Mouse (Mus musculus): ENCODE data around the gene Asnsd1. TPM values are rescaled to one million over a fixed set of nuclear protein-coding genes. Genes with fewer than 3 reads are reported as not detected.
"Not testable (repeated sequence)": the region's sequence is repeated elsewhere in the genome, so short reads cannot be mapped to it uniquely, and the experiment has no call there.

Asnsd1 gene
- 44.0 and 48.8 TPM in 2 replicates for polyA plus RNA-seq (2015; fragmentation: Nextera tagmentation; extraction: Ambion mirVana)

DNA sequence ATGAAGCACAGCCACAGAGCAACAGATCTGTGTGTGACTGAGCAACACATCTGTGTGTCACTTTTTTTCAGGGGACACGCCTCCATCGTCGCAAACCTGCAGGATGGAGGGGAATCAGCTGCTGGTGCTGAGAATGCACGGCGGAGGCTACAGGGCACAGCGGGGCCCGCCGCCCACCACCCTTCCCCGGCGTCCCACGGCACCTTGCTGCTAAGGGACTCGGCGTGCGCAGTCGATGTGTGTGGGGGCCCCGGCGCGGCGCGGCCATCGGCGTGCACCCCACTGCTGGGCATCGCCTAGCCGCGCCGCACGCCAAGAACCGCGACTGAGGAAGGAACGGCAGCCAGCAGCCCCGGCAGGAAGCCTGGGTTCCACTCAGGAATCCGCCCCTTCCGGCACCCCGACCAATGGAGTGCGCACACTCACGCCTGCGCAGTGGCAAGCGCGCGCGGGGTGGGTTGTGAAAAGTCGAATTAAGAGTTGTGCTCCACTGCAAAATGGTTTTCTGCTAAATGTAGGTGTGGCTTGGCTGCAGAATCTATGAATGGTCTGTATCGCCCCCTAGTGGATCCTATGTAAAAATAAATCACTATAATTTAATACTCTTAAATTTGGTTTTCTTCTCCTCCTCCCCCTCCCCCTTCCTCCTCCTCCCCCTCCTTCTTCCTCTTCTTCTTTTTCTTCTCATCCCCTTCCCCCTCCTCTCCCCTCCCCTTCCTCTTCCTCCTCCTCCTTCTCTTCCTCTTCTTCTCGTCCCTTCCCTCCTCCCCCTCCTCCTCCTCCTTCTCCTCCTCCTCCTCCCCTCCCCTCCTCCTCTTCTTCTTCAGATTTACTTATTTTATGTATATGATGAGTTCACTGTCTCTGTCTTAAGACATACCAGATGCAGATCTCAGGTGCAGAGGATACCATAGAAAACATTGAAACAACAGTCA, at the start of gene Asnsd1, which contains the start of the genes Asdurf and Gm28551:
TSS of gene Asnsd1 (minus strand) at position 426 of the 935 bp plus-strand sequence.
TSS of gene Asdurf (minus strand) at position 293 of the 935 bp plus-strand sequence.
TSS of gene Gm28551 (minus strand) at position 341 of the 935 bp plus-strand sequence.
- H3K36me3 ChIP-seq (ENCODE audit: control insufficient read depth, insufficient read depth, low read length) = peaks cover 5% of the 10 kb centered on the region
- TF ChIP-seq CTCF (IDR thresholded peaks at IDR 0.05; ENCODE audit: low read depth) = peak; percentile 78
- TF ChIP-seq EP300 (optimal IDR thresholded peaks at IDR 0.05) = no peak
- DNase-seq (ENCODE audit: low spot score) (peak; percentile 98), ATAC-seq (ENCODE audit: low FRiP score, low TSS enrichment) (peak; percentile 100)
- no peaks in the 10 kb centered on the region for H3K4me1 ChIP-seq (replicated peaks; ENCODE audit: control insufficient read depth, insufficient read depth)
- H3K4me3 ChIP-seq (ENCODE audit: low read depth, low read length) = peak within 1 kb of the TSS; percentile 87
- peak within 1 kb of the TSS; percentile 87 for H3K9ac ChIP-seq (ENCODE audit: low read length)
- H3K27me3 ChIP-seq (ENCODE audit: control insufficient read depth, insufficient read depth, low read length) = no peaks in the 10 kb centered on the region
- no peaks in the 10 kb centered on the region for H3K9me3 ChIP-seq (ENCODE audit: control insufficient read depth, low read length)
- WGBS = under 1% methylated on average over 40 of the region's 44 CpGs
- H3K4me2 ChIP-seq (replicated peaks; ENCODE audit: low read depth) = peak within 1 kb of the TSS; percentile 60
- peak within 1 kb of the TSS; percentile 88 for H3K27ac ChIP-seq (replicated peaks)

DNA sequence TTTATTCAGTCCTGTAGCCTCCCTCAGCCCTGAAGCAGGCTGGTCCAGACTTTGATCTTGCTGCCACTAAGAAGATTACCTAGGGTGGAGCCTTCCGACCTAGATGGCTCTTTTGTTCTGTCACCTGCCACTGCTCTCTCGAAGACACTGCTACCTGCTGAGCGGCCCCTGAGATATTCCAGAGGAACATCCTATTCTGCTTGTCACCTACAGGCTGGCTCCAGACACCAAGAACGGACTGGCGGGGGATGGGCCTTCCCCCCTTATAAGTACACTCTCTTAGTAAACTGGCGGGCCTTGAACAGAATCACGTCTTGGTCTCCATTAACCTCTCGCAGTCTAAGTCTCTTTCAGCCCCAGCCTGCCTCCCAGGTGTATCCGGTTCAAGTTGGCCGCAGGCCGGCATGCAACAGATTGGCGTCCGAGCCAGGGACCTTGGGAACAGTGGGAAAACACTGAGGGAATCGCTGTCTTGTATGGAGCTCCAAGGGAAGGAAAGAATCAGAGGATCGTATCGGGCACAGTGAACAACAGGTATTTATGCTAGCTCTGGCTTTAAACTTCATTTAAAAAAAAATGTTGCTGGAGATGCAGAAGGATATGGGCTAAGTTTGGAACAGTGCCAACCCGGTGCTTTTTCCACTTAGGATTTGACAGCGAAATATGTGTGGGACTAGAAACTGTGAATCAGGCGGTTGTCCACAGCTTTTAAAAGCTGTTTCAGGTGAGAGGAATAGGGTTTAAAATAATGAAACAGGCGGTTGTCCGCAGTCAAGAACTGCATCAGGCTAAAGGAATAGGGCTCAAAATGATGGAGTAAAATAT, 41.6 kb upstream of the Asnsd1 start:
- not testable (repeated sequence) for H3K27ac ChIP-seq (replicated peaks); H3K27me3 ChIP-seq (ENCODE audit: control insufficient read depth, insufficient read depth, low read length); ATAC-seq (ENCODE audit: low FRiP score, low TSS enrichment); H3K36me3 ChIP-seq (ENCODE audit: control insufficient read depth, insufficient read depth, low read length); DNase-seq (ENCODE audit: low spot score); H3K9ac ChIP-seq (ENCODE audit: low read length); H3K4me1 ChIP-seq (replicated peaks; ENCODE audit: control insufficient read depth, insufficient read depth); H3K4me3 ChIP-seq (ENCODE audit: low read depth, low read length); H3K9me3 ChIP-seq (ENCODE audit: control insufficient read depth, low read length)
- 39% methylated on average over 21 of the region's 21 CpGs for WGBS
- H3K4me2 ChIP-seq (replicated peaks; ENCODE audit: low read depth) = 0 out of 2 replicates have a peak overlapping the region, but pooled peaks have one; percentile 14

DNA sequence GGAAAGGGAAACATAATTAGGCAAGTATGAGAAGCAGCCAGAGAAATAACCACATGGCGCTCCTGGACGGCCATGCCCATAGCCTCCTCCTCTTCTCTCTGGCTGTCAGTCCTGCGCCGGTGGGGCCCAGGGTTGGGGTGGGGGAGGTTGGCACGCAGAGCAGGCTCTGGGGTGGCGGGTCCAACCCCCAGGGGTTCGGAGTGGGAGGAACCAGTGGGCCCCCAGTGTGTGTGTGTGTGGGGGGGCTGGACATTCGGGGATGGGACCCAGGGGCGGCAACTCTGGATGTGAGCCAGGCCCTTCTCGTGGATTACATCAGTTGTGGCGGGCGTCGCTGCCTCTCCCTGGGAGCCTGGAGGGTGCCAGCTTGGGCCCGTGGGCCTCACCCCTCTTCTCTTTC, 36.2 kb upstream of the Asnsd1 start:
- no peak for ATAC-seq (ENCODE audit: low FRiP score, low TSS enrichment)
- no peak for TF ChIP-seq EP300 (optimal IDR thresholded peaks at IDR 0.05)
- TF ChIP-seq CTCF (IDR thresholded peaks at IDR 0.05; ENCODE audit: low read depth) = no peak

DNA sequence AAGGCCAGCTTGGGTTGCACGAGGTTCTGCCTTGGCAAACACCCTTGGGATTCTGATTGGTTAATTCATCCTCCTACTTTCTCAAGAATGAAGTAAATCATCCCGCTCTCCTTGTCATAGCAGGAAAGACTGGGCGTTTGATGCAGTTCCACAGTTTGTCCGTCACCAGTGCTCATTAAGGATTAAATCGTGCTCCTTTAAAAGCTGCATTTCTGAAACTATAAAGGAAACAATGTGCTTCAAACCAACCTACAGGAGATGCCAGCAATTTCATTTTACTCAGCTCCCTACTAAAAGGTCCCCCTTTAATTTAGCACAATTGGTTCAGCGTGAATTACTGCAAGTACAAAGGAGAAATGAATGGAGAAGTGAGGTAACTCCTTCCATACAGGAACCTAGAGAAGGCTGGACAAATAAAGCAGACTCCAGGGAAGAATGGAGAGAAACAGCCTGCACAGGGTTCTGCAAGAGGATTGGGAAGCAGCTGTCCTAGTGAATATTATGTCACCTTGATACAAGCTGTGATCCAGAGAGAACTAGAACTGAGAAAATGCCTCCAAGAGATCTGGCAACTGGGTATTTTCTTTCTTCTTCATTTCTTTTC, 31.6 kb upstream of the Asnsd1 start:
- no peaks in the 10 kb centered on the region for H3K4me1 ChIP-seq (replicated peaks; ENCODE audit: control insufficient read depth, insufficient read depth)
- DNase-seq (ENCODE audit: low spot score) = no peak
- H3K4me2 ChIP-seq (replicated peaks; ENCODE audit: low read depth) = no peak overlapping the region
- TF ChIP-seq EP300 (optimal IDR thresholded peaks at IDR 0.05) = no peak
- TF ChIP-seq CTCF (IDR thresholded peaks at IDR 0.05; ENCODE audit: low read depth) = no peak
- H3K9ac ChIP-seq (ENCODE audit: low read length) = no peak overlapping the region
- H3K4me3 ChIP-seq (ENCODE audit: low read depth, low read length) = no peak overlapping the region
- H3K9me3 ChIP-seq (ENCODE audit: control insufficient read depth, low read length) = no peaks in the 10 kb centered on the region
- no peak for ATAC-seq (ENCODE audit: low FRiP score, low TSS enrichment)
- H3K36me3 ChIP-seq (ENCODE audit: control insufficient read depth, insufficient read depth, low read length) = no peaks in the 10 kb centered on the region
- no peak overlapping the region for H3K27ac ChIP-seq (replicated peaks)
- H3K27me3 ChIP-seq (ENCODE audit: control insufficient read depth, insufficient read depth, low read length) = no peaks in the 10 kb centered on the region
- WGBS = 62% methylated on average over 6 of the region's 6 CpGs

More for the DNA sequence above, 36.2 kb upstream of the Asnsd1 start:
- H3K9ac ChIP-seq (ENCODE audit: low read length) = no peak overlapping the region
- no peaks in the 10 kb centered on the region for H3K27me3 ChIP-seq (ENCODE audit: control insufficient read depth, insufficient read depth, low read length)
- no peaks in the 10 kb centered on the region for H3K9me3 ChIP-seq (ENCODE audit: control insufficient read depth, low read length)
- H3K4me3 ChIP-seq (ENCODE audit: low read depth, low read length) = no peak overlapping the region
- 91% methylated on average over 13 of the region's 14 CpGs for WGBS
- H3K36me3 ChIP-seq (ENCODE audit: control insufficient read depth, insufficient read depth, low read length) = no peaks in the 10 kb centered on the region
- H3K4me2 ChIP-seq (replicated peaks; ENCODE audit: low read depth) = no peak overlapping the region
- no peaks in the 10 kb centered on the region for H3K4me1 ChIP-seq (replicated peaks; ENCODE audit: control insufficient read depth, insufficient read depth)
- DNase-seq (ENCODE audit: low spot score) = no peak
- H3K27ac ChIP-seq (replicated peaks) = no peak overlapping the region

DNA sequence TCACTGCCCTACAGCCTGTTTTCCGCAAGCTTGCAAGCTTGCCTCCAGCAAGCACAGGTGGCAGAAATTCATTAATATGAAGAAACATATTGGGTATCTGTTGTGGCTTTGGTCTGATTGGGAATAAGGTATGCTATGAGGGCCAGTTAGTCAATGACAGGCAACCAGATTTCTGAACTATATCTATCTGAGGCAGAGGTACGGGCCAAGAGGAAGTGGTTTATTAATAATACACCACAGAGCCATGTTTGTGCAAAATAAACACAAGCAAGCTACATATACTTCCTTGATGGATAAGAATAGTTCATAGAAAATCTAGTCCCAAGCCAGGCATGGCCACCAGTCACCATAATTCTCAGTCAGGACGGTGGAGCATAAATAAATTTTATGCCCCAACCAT, 25.2 kb upstream of the Asnsd1 start:
- no peaks in the 10 kb centered on the region for H3K36me3 ChIP-seq (ENCODE audit: control insufficient read depth, insufficient read depth, low read length)
- H3K9ac ChIP-seq (ENCODE audit: low read length) = no peak overlapping the region
- no peak for TF ChIP-seq EP300 (optimal IDR thresholded peaks at IDR 0.05)
- no peak for TF ChIP-seq CTCF (IDR thresholded peaks at IDR 0.05; ENCODE audit: low read depth)
- H3K4me1 ChIP-seq (replicated peaks; ENCODE audit: control insufficient read depth, insufficient read depth) = no peaks in the 10 kb centered on the region
- H3K4me3 ChIP-seq (ENCODE audit: low read depth, low read length) = no peak overlapping the region
- no peaks in the 10 kb centered on the region for H3K27me3 ChIP-seq (ENCODE audit: control insufficient read depth, insufficient read depth, low read length)
- no peak overlapping the region for H3K4me2 ChIP-seq (replicated peaks; ENCODE audit: low read depth)
- H3K27ac ChIP-seq (replicated peaks) = 0 out of 2 replicates have a peak overlapping the region, but pooled peaks have one; percentile 58
- 68% methylated on average over 3 of the region's 3 CpGs for WGBS
- ATAC-seq (ENCODE audit: low FRiP score, low TSS enrichment) (peak; percentile 93), DNase-seq (ENCODE audit: low spot score) (peak; percentile 21)
- no peaks in the 10 kb centered on the region for H3K9me3 ChIP-seq (ENCODE audit: control insufficient read depth, low read length)

DNA sequence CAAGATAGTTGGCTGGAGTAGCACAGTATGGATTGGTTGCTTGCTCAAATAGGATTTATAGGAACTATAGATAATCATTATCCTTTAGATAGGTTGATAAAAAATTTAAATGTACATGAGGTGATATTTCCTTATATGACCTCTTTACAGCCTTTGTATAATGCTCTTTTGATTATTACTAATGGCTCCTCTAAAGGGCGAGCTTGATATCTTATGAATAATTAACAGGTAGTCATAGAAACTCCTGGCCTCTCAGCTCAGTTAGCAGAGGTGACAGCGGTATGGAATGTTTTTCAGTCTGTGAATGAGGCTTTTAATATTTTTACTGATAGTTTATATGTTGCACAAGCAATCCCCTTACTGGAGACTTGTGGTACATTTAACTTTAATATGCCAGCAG, 23.4 kb upstream of the Asnsd1 start:
- not testable (repeated sequence) for H3K4me2 ChIP-seq (replicated peaks; ENCODE audit: low read depth); H3K4me1 ChIP-seq (replicated peaks; ENCODE audit: control insufficient read depth, insufficient read depth); H3K27ac ChIP-seq (replicated peaks); H3K27me3 ChIP-seq (ENCODE audit: control insufficient read depth, insufficient read depth, low read length); H3K4me3 ChIP-seq (ENCODE audit: low read depth, low read length); ATAC-seq (ENCODE audit: low FRiP score, low TSS enrichment); DNase-seq (ENCODE audit: low spot score); H3K9ac ChIP-seq (ENCODE audit: low read length); H3K9me3 ChIP-seq (ENCODE audit: control insufficient read depth, low read length); H3K36me3 ChIP-seq (ENCODE audit: control insufficient read depth, insufficient read depth, low read length)
- WGBS = 58% methylated on average over 2 of the region's 2 CpGs
